Mouse (Mus musculus) kidney, adult 9 months (tissue): ENCODE data around the gene 5330417C22Rik.

Source experiments
- DNase-seq: peaks from one replicate; pipeline ENCODE4 v3.0.0; 2022

5330417C22Rik gene

GRCm38 (mm10) chr3:108536517-108537260 lies at the start of gene 5330417C22Rik:
Gene 5330417C22Rik, minus strand, starts transcription at chr3:108536536.
- DNase-seq = no peak

- DNase-seq = no peak
Measured at GRCm38 (mm10) chr3:108584580-108584979, 48.2 kb upstream of the 5330417C22Rik start.

GRCm38 (mm10) chr3:108574018-108574417 lies 37.7 kb upstream of the 5330417C22Rik start:
- DNase-seq = no peak

GRCm38 (mm10) chr3:108572309-108573010 lies 36.1 kb upstream of the 5330417C22Rik start:
- no peak for DNase-seq

- DNase-seq = peak; percentile 98
Measured at GRCm38 (mm10) chr3:108571443-108572294, 35.3 kb upstream of the 5330417C22Rik start, which contains the start of gene Taf13. Gene Taf13, plus strand, starts transcription at chr3:108571698.

- DNase-seq = no peak
Measured at GRCm38 (mm10) chr3:108570813-108571212, 34.5 kb upstream of the 5330417C22Rik start.

- peak; percentile 82 for DNase-seq
Measured at GRCm38 (mm10) chr3:108569636-108570035, 33.3 kb upstream of the 5330417C22Rik start.

- no peak for DNase-seq
Measured at GRCm38 (mm10) chr3:108567990-108568877, 31.9 kb upstream of the 5330417C22Rik start.

GRCm38 (mm10) chr3:108563309-108563708 lies 27.0 kb upstream of the 5330417C22Rik start:
- DNase-seq = peak; percentile 92

- DNase-seq = peak; percentile 52
Measured at GRCm38 (mm10) chr3:108562777-108563271, 26.5 kb upstream of the 5330417C22Rik start.

GRCm38 (mm10) chr3:108562133-108562730 lies 25.9 kb upstream of the 5330417C22Rik start, which contains the start of gene Tmem167b:
Gene Tmem167b, minus strand, starts transcription at chr3:108562466.
- DNase-seq = peak; percentile 98

- no peak for DNase-seq
Measured at GRCm38 (mm10) chr3:108557888-108558287, 21.6 kb upstream of the 5330417C22Rik start.

GRCm38 (mm10) chr3:108554587-108555312 lies 18.4 kb upstream of the 5330417C22Rik start:
- DNase-seq = peak; percentile 97

GRCm38 (mm10) chr3:108554111-108554561 lies 17.8 kb upstream of the 5330417C22Rik start:
- no peak for DNase-seq

GRCm38 (mm10) chr3:108542299-108542698 lies 6.0 kb upstream of the 5330417C22Rik start:
- DNase-seq = no peak

- DNase-seq = peak; percentile 89
Measured at GRCm38 (mm10) chr3:108537303-108537702, 967 bp upstream of the 5330417C22Rik start.

GRCm38 (mm10) chr3:108535896-108536516 lies 330 bp downstream of the 5330417C22Rik start:
- no peak for DNase-seq

GRCm38 (mm10) chr3:108533951-108534350 lies 2.4 kb downstream of the 5330417C22Rik start, which contains the start of gene 1700013F07Rik:
Gene 1700013F07Rik, plus strand, starts transcription at chr3:108534150.
- DNase-seq = no peak

GRCm38 (mm10) chr3:108533114-108533885 lies 3.0 kb downstream of the 5330417C22Rik start:
- DNase-seq = peak; percentile 44
